Mouse (Mus musculus) heart, embryonic 10.5 days (tissue): ENCODE data around the gene Klhdc8a. TPM values are rescaled to one million over a fixed set of nuclear protein-coding genes. Genes with fewer than 3 reads are reported as not detected.
A peak's percentile ranks its signal among the peaks of the same experiment; 100 is the strongest.

ENCODE experiments used
- DNase-seq: peaks from one replicate; pipeline ENCODE4 v3.0.0-alpha.2; 2017; ENCODE audit warnings: low spot score
- H3K27ac ChIP-seq: fragments of 300-500 bp; sonication (generic); 2 replicates; pipeline ENCODE4 v1.5.1; 2016; ENCODE audit warnings: mild to moderate bottlenecking
- H3K27me3 ChIP-seq: fragments of 300-500 bp; sonication (generic); 2 replicates; pipeline ENCODE4 v1.6.1; 2016; ENCODE audit warnings: mild to moderate bottlenecking; ENCODE audit not compliant: poor library complexity, insufficient read depth, severe bottlenecking
- H3K36me3 ChIP-seq: fragments of 300-500 bp; sonication (generic); 2 replicates; pipeline ENCODE4 v1.6.1; 2016; ENCODE audit warnings: mild to moderate bottlenecking, moderate library complexity
- H3K4me1 ChIP-seq: fragments of 300-500 bp; sonication (generic); 2 replicates; pipeline ENCODE4 v1.6.1; 2016; ENCODE audit warnings: mild to moderate bottlenecking
- H3K4me3 ChIP-seq: fragments of 300-500 bp; sonication (generic); 2 replicates; pipeline ENCODE4 v1.5.1; 2016; ENCODE audit warnings: mild to moderate bottlenecking, moderate library complexity
- H3K9me3 ChIP-seq: fragments of 300-500 bp; sonication (generic); 2 replicates; pipeline ENCODE4 v1.6.1; 2016; ENCODE audit warnings: mild to moderate bottlenecking, moderate library complexity
- WGBS: fragments of 180-500 bp; shearing (Covaris S2); methylation state at CpG from one replicate; pipeline ENCODE4 v1.1.7; 2016; 5-methylcytosine and 5-hydroxymethylcytosine counted together
- polyA plus RNA-seq: library from polyadenylated mRNA; unstranded; fragments of >200 nt; fragmentation: Nextera tagmentation; extraction: Ambion mirVana; gene quantifications from 2 replicates; pipeline ENCODE4 v1.2.1, GENCODE M21; 2016

Gene Klhdc8a
- polyA plus RNA-seq, 1 experiment from 2014 or later = 0.60 TPM

GRCm38 (mm10) chr1:132312703-132313102 is 14.3 kb downstream of the Klhdc8a start:
- H3K4me3 ChIP-seq = no peak overlapping the region
- H3K4me1 ChIP-seq = peaks cover 46% of the 10 kb centered on the region
- 55% methylated on average over 3 of the region's 3 CpGs for WGBS

GRCm38 (mm10) chr1:132315889-132316624 is 17.6 kb downstream of the Klhdc8a start, which contains the start of gene Nuak2:
Gene Nuak2, plus strand, starts transcription at chr1:132316126.
- under 1% methylated on average over 63 of the region's 67 CpGs for WGBS
- Histone ChIP-seq H3K27ac (peak within 1 kb of the TSS; percentile 75), H3K27me3 (peaks cover 40% of the 10 kb centered on the region), H3K9me3 (no peaks in the 10 kb centered on the region), H3K36me3 (no peaks in the 10 kb centered on the region), H3K4me3 (peak within 1 kb of the TSS; percentile 75), H3K4me1 (peaks cover 45% of the 10 kb centered on the region)
- DNase-seq = peak; percentile 94

More at GRCm38 (mm10) chr1:132312703-132313102, 14.3 kb downstream of the Klhdc8a start:
- Histone ChIP-seq H3K36me3 (no peaks in the 10 kb centered on the region), H3K27me3 (peaks cover 48% of the 10 kb centered on the region), H3K9me3 (no peaks in the 10 kb centered on the region), H3K27ac (peak overlapping the region; percentile 49; the same call in 1 of the 2 replicates)
- no peak for DNase-seq

GRCm38 (mm10) chr1:132316625-132316994 is 18.2 kb downstream of the Klhdc8a start:
- Histone ChIP-seq H3K27ac (peak overlapping the region; percentile 75; the same call in 1 of the 2 replicates), H3K4me1 (peaks cover 40% of the 10 kb centered on the region), H3K36me3 (no peaks in the 10 kb centered on the region), H3K4me3 (peak overlapping the region; percentile 75), H3K9me3 (no peaks in the 10 kb centered on the region), H3K27me3 (peaks cover 40% of the 10 kb centered on the region)
- WGBS = 40% methylated on average over 7 of the region's 7 CpGs
- no peak for DNase-seq

GRCm38 (mm10) chr1:132317413-132317812 is 19.0 kb downstream of the Klhdc8a start:
- H3K27ac ChIP-seq = no peak overlapping the region
- H3K9me3 ChIP-seq = no peaks in the 10 kb centered on the region
- peaks cover 39% of the 10 kb centered on the region for H3K4me1 ChIP-seq
- 76% methylated on average over 4 of the region's 4 CpGs for WGBS
- DNase-seq = no peak
- H3K4me3 ChIP-seq = no peak overlapping the region
- no peaks in the 10 kb centered on the region for H3K36me3 ChIP-seq
- peaks cover 40% of the 10 kb centered on the region for H3K27me3 ChIP-seq

- H3K4me1 ChIP-seq = peaks cover 42% of the 10 kb centered on the region
Measured at GRCm38 (mm10) chr1:132317894-132318863, 19.8 kb downstream of the Klhdc8a start.

GRCm38 (mm10) chr1:132319242-132319641 is 20.8 kb downstream of the Klhdc8a start:
- WGBS = 65% methylated on average over 5 of the region's 5 CpGs
- Histone ChIP-seq H3K4me3 (no peak overlapping the region), H3K9me3 (no peaks in the 10 kb centered on the region), H3K27ac (0 out of 2 replicates have a peak overlapping the region, but pooled peaks have one; percentile 26), H3K27me3 (peaks cover 34% of the 10 kb centered on the region), H3K4me1 (peaks cover 44% of the 10 kb centered on the region), H3K36me3 (no peaks in the 10 kb centered on the region)
- no peak for DNase-seq

More at GRCm38 (mm10) chr1:132317894-132318863, 19.8 kb downstream of the Klhdc8a start:
- no peaks in the 10 kb centered on the region for H3K36me3 ChIP-seq
- H3K27ac ChIP-seq = no peak overlapping the region
- WGBS = 36% methylated on average over 8 of the region's 8 CpGs
- peaks cover 40% of the 10 kb centered on the region for H3K27me3 ChIP-seq
- H3K9me3 ChIP-seq = no peaks in the 10 kb centered on the region
- no peak overlapping the region for H3K4me3 ChIP-seq
- DNase-seq = no peak

GRCm38 (mm10) chr1:132321821-132322580 is 23.6 kb downstream of the Klhdc8a start:
- Histone ChIP-seq H3K4me3 (no peak overlapping the region), H3K27ac (peak overlapping the region; percentile 68; the same call in 1 of the 2 replicates), H3K9me3 (no peaks in the 10 kb centered on the region), H3K27me3 (peaks cover 15% of the 10 kb centered on the region; the same call in 1 of the 2 replicates), H3K4me1 (peaks cover 35% of the 10 kb centered on the region), H3K36me3 (no peaks in the 10 kb centered on the region)
- DNase-seq = no peak
- 60% methylated on average over 7 of the region's 7 CpGs for WGBS

- WGBS = 38% methylated on average over 13 of the region's 13 CpGs
- Histone ChIP-seq H3K27ac (peak overlapping the region; percentile 68), H3K9me3 (no peaks in the 10 kb centered on the region), H3K27me3 (0 out of 2 replicates have a peak, but pooled peaks cover 6% of the 10 kb centered on the region), H3K36me3 (peaks cover under 1% of the 10 kb centered on the region; the same call in 1 of the 2 replicates), H3K4me3 (no peak overlapping the region), H3K4me1 (peaks cover 43% of the 10 kb centered on the region)
- no peak for DNase-seq
Measured at GRCm38 (mm10) chr1:132322711-132323542, 24.5 kb downstream of the Klhdc8a start.

- Histone ChIP-seq H3K4me1 (peaks cover 44% of the 10 kb centered on the region), H3K27me3 (no peaks in the 10 kb centered on the region), H3K4me3 (no peak overlapping the region), H3K36me3 (peaks cover 21% of the 10 kb centered on the region), H3K27ac (no peak overlapping the region; the same call in 1 of the 2 replicates), H3K9me3 (no peaks in the 10 kb centered on the region)
- DNase-seq = no peak
- 72% methylated on average over 9 of the region's 9 CpGs for WGBS
Measured at GRCm38 (mm10) chr1:132326777-132327176, 28.4 kb downstream of the Klhdc8a start.

- H3K27ac ChIP-seq = peak overlapping the region; percentile 13
- H3K27me3 ChIP-seq = no peaks in the 10 kb centered on the region
- no peak for DNase-seq
- 56% methylated on average over 17 of the region's 17 CpGs for WGBS
- no peak overlapping the region for H3K4me3 ChIP-seq
- peaks cover 24% of the 10 kb centered on the region for H3K36me3 ChIP-seq
- peaks cover 37% of the 10 kb centered on the region for H3K4me1 ChIP-seq
- no peaks in the 10 kb centered on the region for H3K9me3 ChIP-seq
Measured at GRCm38 (mm10) chr1:132327477-132327876, 29.1 kb downstream of the Klhdc8a start.

- H3K4me3 ChIP-seq = no peak overlapping the region
- peaks cover 35% of the 10 kb centered on the region for H3K4me1 ChIP-seq
- 89% methylated on average over 3 of the region's 3 CpGs for WGBS
- no peak overlapping the region for H3K27ac ChIP-seq
- H3K27me3 ChIP-seq = no peaks in the 10 kb centered on the region
- peaks cover 24% of the 10 kb centered on the region for H3K36me3 ChIP-seq
- H3K9me3 ChIP-seq = no peaks in the 10 kb centered on the region
- DNase-seq = no peak
Measured at GRCm38 (mm10) chr1:132328565-132328964, 30.1 kb downstream of the Klhdc8a start.
